Mouse (Mus musculus): Measurements from ENCODE around the gene Daglb.

- TF ChIP-seq CTCF (IDR thresholded peaks at IDR 0.05; ENCODE audit: low read depth) (no peak), EP300 (optimal IDR thresholded peaks at IDR 0.05) (peak; percentile 16)
Observed at GRCm38 (mm10) chr5:143528308-143528683, 63.9 kb downstream of the Daglb start.

All from stomach, postnatal 0 days (tissue).